Mouse (Mus musculus) CH12.LX (cell line): ENCODE measurements around the gene Lrmda. TPM values are rescaled to one million over a fixed set of nuclear protein-coding genes. Genes with fewer than 3 reads are reported as not detected.

Source experiments
- DNase-seq: peaks from one replicate; pipeline ENCODE4 v3.0.0-alpha.2; 2013; ENCODE audit errors: extremely low read depth
- H3K27ac ChIP-seq: 2 replicates; pipeline ENCODE4 v1.5.1; 2012; ENCODE audit warnings: low read depth, mild to moderate bottlenecking, control low read depth, moderate library complexity; ENCODE audit not compliant: insufficient read depth
- H3K27me3 ChIP-seq: replicated peaks from 2 replicates; pipeline ENCODE3; 2012; ENCODE audit warnings: inconsistent platforms
- H3K36me3 ChIP-seq, 2 experiments: replicated peaks in 1 of 2; 2 replicates each; pipeline versions ENCODE3 to v1.6.1; 2012; ENCODE audit warnings: inconsistent platforms in 1 of 2, low read length in 1 of 2, mild to moderate bottlenecking in 1 of 2, mixed read lengths in 1 of 2, moderate library complexity in 1 of 2; ENCODE audit not compliant: control insufficient read depth in 1 of 2, insufficient read depth in 1 of 2
- H3K4me1 ChIP-seq, 2 experiments: 2 replicates each; pipeline ENCODE4 v1.6.1; 2012; ENCODE audit warnings: inconsistent platforms in 1 of 2, moderate library complexity in 1 of 2; ENCODE audit not compliant: insufficient read depth in 2 of 2, control insufficient read depth in 1 of 2
- H3K4me2 ChIP-seq: 2 replicates; pipeline ENCODE4 v1.6.1; 2012; ENCODE audit warnings: low read depth, mild to moderate bottlenecking, control low read depth; ENCODE audit not compliant: poor library complexity, insufficient read depth, severe bottlenecking
- H3K4me3 ChIP-seq, 3 experiments: fragments of 150-350 bp in 1 of 3; sonication (generic) in 1 of 3; replicated peaks in 1 of 3; 2 replicates each; pipeline versions ENCODE3 to v1.5.1; 2011 to 2012; ENCODE audit warnings: low read depth in 2 of 3, low read length in 2 of 3, mild to moderate bottlenecking in 2 of 3, moderate library complexity in 2 of 3, control low read depth in 1 of 3, improper control_type of control experiment in 1 of 3, inconsistent platforms in 1 of 3, mixed read lengths in 1 of 3; ENCODE audit not compliant: poor library complexity in 1 of 3
- H3K79me2 ChIP-seq: replicated peaks from 2 replicates; pipeline ENCODE4 v1.6.1; 2012; ENCODE audit warnings: mild to moderate bottlenecking, moderate library complexity; ENCODE audit not compliant: control insufficient read depth, poor library complexity, insufficient read depth, severe bottlenecking; ENCODE audit errors: extremely low read depth
- H3K9ac ChIP-seq: 2 replicates; pipeline ENCODE4 v1.6.1; 2012; ENCODE audit warnings: low read depth, mild to moderate bottlenecking, control low read depth, moderate library complexity; ENCODE audit not compliant: insufficient read depth
- H3K9me3 ChIP-seq: replicated peaks from 2 replicates; pipeline ENCODE3; 2012; ENCODE audit warnings: low read length, inconsistent platforms, mixed read lengths
- BHLHE40 ChIP-seq: IDR thresholded peaks from 2 replicates; pipeline ENCODE4 v1.6.1; 2011; ENCODE audit warnings: mild to moderate bottlenecking, low read depth, low read length, improper control_type of control experiment
- CHD1 ChIP-seq: IDR thresholded peaks from 2 replicates; pipeline ENCODE4 v1.6.1; 2012; ENCODE audit warnings: low read depth, low read length, improper control_type of control experiment, inconsistent platforms
- ETS1 ChIP-seq: conservative IDR thresholded peaks from 2 replicates; pipeline ENCODE4 v1.6.1; 2012; ENCODE audit warnings: low read depth, mild to moderate bottlenecking, inconsistent platforms, low read length, improper control_type of control experiment, moderate library complexity
- GABPA ChIP-seq: IDR thresholded peaks from 2 replicates; pipeline ENCODE4 v1.6.1; 2012; ENCODE audit warnings: low read depth, low read length, improper control_type of control experiment, inconsistent platforms; ENCODE audit not compliant: insufficient replicate concordance
- JUND ChIP-seq: conservative IDR thresholded peaks from 2 replicates; pipeline ENCODE4 v1.6.1; 2011; ENCODE audit warnings: low read depth, low read length, improper control_type of control experiment
- KAT2A ChIP-seq: IDR thresholded peaks from 2 replicates; pipeline ENCODE4 v1.6.1; 2012; ENCODE audit warnings: low read length, improper control_type of control experiment, inconsistent platforms; ENCODE audit not compliant: insufficient replicate concordance
- MAX ChIP-seq: IDR thresholded peaks from 2 replicates; pipeline ENCODE4 v1.6.1; 2011; ENCODE audit warnings: low read length, improper control_type of control experiment
- MXI1 ChIP-seq: IDR thresholded peaks from 2 replicates; pipeline ENCODE4 v1.6.1; 2011; ENCODE audit warnings: mild to moderate bottlenecking, low read depth, low read length, improper control_type of control experiment
- NELFE ChIP-seq: IDR thresholded peaks from 2 replicates; pipeline ENCODE4 v1.6.1; 2011; ENCODE audit warnings: low read depth, low read length, improper control_type of control experiment
- NRF1 ChIP-seq: IDR thresholded peaks from 2 replicates; pipeline ENCODE4 v1.6.1; 2014; ENCODE audit warnings: low read depth, mild to moderate bottlenecking, inconsistent platforms, low read length, improper control_type of control experiment, moderate library complexity
- POLR2A ChIP-seq: IDR thresholded peaks from 2 replicates; pipeline ENCODE4 v1.6.1; 2011; ENCODE audit warnings: low read depth, mild to moderate bottlenecking, improper control_type of control experiment, low read length
- SMC3 ChIP-seq: IDR thresholded peaks from 2 replicates; pipeline ENCODE4 v1.6.1; 2011; ENCODE audit warnings: low read depth, low read length, improper control_type of control experiment
- ZC3H11A ChIP-seq: IDR thresholded peaks from 2 replicates; pipeline ENCODE4 v1.6.1; 2012; ENCODE audit warnings: low read depth, mild to moderate bottlenecking, inconsistent platforms, low read length, improper control_type of control experiment
- ZKSCAN1 ChIP-seq: IDR thresholded peaks from 2 replicates; pipeline ENCODE4 v1.6.1; 2012; ENCODE audit warnings: low read depth, inconsistent platforms, low read length, improper control_type of control experiment, borderline replicate concordance
- dilution Hi-C: fragments of 300-500 bp; cut with MboI; formaldehyde crosslinking; loops from 2 replicates; pipeline ENCODE4 v1.14.3; 2020; ENCODE audit warnings: low sequenced_read_pairs; ENCODE audit not compliant: extremely low pct_unique_long_range_greater_than_20kb, extremely low pct_ligation_motif_present
- in situ Hi-C: fragments of 300-500 bp; cut with MboI; formaldehyde crosslinking; loops from 3 replicates; pipeline ENCODE4 v1.14.3; 2019; ENCODE audit warnings: low sequenced_read_pairs, low pct_ligation_motif_present, low pct_unique_long_range_greater_than_20kb, mixed read lengths
- polyA plus RNA-seq: library from polyadenylated mRNA; unstranded; fragments of >175 nt; gene quantifications from 2 replicates; pipeline ENCODE4 v1.2.1, GENCODE M21; 2012; ENCODE audit warnings: low read depth; ENCODE audit not compliant: insufficient read length
- total RNA-seq, 2 experiments: library from RNA; depleted of rRNA; stranded (reverse); fragments of 300-350 nt in 1 of 2; fragments of >200 nt in 1 of 2; gene quantifications; 2 replicates each; pipeline ENCODE4 v1.2.3; 2012 to 2014

The Lrmda gene
- total and polyA plus RNA-seq, 3 experiments = 0.89 to 3.7 (median 1.9) TPM

GRCm38 (mm10) chr14:22435860-22436377 is 416.4 kb downstream of the Lrmda start:
- Histone ChIP-seq H3K4me2 (no peak overlapping the region; the same call in 1 of the 2 replicates), H3K36me3 (no peaks in the 10 kb centered on the region), H3K79me2 (no peaks in the 10 kb centered on the region), H3K27ac (no peak overlapping the region), H3K4me3 (no peak overlapping the region), H3K9ac (no peak overlapping the region), H3K27me3 (no peaks in the 10 kb centered on the region), H3K4me1 (peaks cover 5 to 23% of the 10 kb centered on the region in 2 experiments; a peak in 3 of 4 replicates), H3K9me3 (no peaks in the 10 kb centered on the region)
- TF ChIP-seq SMC3 (no peak), KAT2A (no peak), MXI1 (no peak), ZKSCAN1 (no peak), MAX (no peak), JUND (no peak)
- dilution Hi-C loops (no loop called here), in situ Hi-C loops (no loop called here)
- no peak for DNase-seq

DNA sequence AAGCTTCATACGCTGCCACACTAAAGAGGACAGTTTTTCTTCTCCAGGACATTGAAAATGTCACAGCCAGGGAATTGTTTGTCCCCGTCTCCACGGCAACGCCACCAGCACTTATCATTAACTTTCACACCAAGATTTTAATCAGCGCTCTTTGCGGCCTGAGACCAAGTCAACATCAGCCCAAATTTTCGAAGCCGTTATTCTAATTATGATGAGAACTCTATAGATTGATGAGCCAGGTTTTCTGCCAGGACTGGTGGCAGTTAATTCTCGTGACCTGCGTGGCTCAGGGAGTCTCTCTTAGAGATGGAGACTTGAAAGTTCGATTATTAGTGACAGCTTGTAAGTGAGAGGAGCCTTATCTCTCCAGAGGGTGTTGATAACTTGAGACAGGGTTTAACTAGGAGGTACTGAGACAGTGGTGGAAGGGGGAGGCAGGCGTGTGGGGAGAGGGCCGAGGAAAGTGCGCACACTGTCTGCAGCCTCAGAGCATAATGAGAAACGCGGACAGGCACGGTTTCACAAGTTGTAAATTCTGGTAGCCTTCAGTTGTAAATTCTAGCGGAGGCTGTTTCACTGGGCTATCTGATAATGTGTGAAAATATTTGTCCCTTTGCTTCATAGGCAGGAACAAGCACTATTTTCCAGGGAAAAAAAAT is 421.0 kb downstream of the Lrmda start:
- Histone ChIP-seq H3K27me3 (no peaks in the 10 kb centered on the region), H3K4me1 (peaks cover 2 to 22% of the 10 kb centered on the region in 2 experiments; a peak in 2 of 4 replicates), H3K4me3 (no peak overlapping the region), H3K9ac (no peak overlapping the region), H3K36me3 (no peaks in the 10 kb centered on the region), H3K4me2 (no peak overlapping the region), H3K9me3 (no peaks in the 10 kb centered on the region), H3K27ac (no peak overlapping the region), H3K79me2 (no peaks in the 10 kb centered on the region)
- DNase-seq = no peak
- in situ Hi-C loops = no loop called here
- dilution Hi-C loops = no loop called here
- TF ChIP-seq ETS1 (no peak), POLR2A (no peak)

DNA sequence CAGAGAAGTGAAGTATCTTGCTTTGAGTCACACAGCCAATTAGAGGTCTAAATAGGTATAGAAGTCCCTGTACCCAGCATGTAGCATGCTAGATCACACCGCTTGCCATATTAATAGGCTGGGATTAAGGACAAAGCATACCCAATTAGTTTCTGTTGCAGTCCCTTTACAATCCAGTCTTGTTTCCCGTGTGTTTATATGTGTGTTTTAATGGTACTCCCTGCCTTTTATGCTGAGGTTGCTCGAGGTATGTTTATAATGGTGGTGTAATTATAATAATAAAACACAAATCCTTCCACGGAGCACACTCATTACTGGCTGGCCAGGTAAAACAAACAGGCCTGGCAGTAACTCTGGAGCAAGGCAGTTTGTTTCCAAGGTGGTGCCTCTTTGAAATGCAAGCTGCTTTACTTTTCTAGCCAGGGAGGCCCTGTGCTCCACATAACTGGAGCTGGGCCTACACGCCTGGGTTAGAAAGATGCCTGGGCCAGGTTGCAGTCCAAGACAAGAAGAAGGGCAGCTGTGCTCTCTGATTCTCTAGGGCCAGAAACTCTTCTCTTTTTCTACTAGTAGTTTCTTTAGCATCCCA is 422.4 kb downstream of the Lrmda start:
- Histone ChIP-seq H3K4me3 (no peak overlapping the region), H3K9me3 (no peaks in the 10 kb centered on the region), H3K4me1 (peaks cover 2 to 13% of the 10 kb centered on the region in 2 experiments; a peak in 2 of 4 replicates), H3K9ac (no peak overlapping the region), H3K36me3 (no peaks in the 10 kb centered on the region), H3K4me2 (no peak overlapping the region)
- in situ Hi-C loops = no loop called here
- TF ChIP-seq CHD1 (no peak), GABPA (no peak), NELFE (no peak), MXI1 (no peak), NRF1 (no peak), BHLHE40 (no peak), ZC3H11A (no peak)
- TF ChIP-seq, all 38 proteins: peak for 0
- H3K79me2 ChIP-seq = no peaks in the 10 kb centered on the region
- H3K27ac ChIP-seq = no peak overlapping the region
- dilution Hi-C loops = no loop called here
- H3K27me3 ChIP-seq = no peaks in the 10 kb centered on the region
- no peak for DNase-seq
